Mouse (Mus musculus): ENCODE results near the gene Unc93a2. TPM values are rescaled to one million over a fixed set of nuclear protein-coding genes. Genes with fewer than 3 reads are reported as not detected.

The Unc93a2 gene
- total RNA-seq, 2 experiments from 2014 or later: not detected

Other genes starting within 250 kb of the Unc93a2 start
- gene Rps6ka2, start 215.3 kb downstream of the Unc93a2 start, total RNA-seq (2021): 10 to 100 TPM; 16.7 to 20.9 TPM
- gene Tcp10a, start 60.8 kb downstream of the Unc93a2 start, total RNA-seq (2021): not detected
- gene Ttll2, start 32.8 kb downstream of the Unc93a2 start, total RNA-seq (2021): not detected
- not detected for gene Gm49630, start 13.5 kb downstream of the Unc93a2 start, total RNA-seq (2021)

Data from heart, postnatal 10 days (tissue).